In genomic region chr10:80777123-80777522, GRCm38 (mm10) we compare ENCODE assay signal across 23 mouse cellular contexts. TPM values are rescaled to one million over a fixed set of nuclear protein-coding genes. Genes with fewer than 3 reads are reported as not detected.
DNase-seq lines count a peak whose midpoint lies in the region; ATAC-seq and TF ChIP-seq lines count a peak whose summit lies in the region.
"Had no signal": no experiment of that assay in that cellular context is flagged by ENCODE, and none has a peak within 500 bp of the region (broad histone marks: within the 10 kb centered on the region; RNA-seq: fewer than 3 reads in every experiment).

No protein-coding gene starts in this region.

- peaks cover 61% of the 10 kb centered on the region for H3K4me1 ChIP-seq in cerebellum, adult 2 months (ENCODE audit: control insufficient read depth, insufficient read depth, low read length)
- peaks cover 7% of the 10 kb centered on the region; the same call in 1 of the 2 replicates for H3K4me1 ChIP-seq in forebrain, embryonic 13.5 days
- H3K4me1 ChIP-seq: forebrain, embryonic 10.5 days had no signal

- TF ChIP-seq POLR2A in cerebellum, adult 2 months (IDR thresholded peaks at IDR 0.05; ENCODE audit: borderline replicate concordance, insufficient read depth, low read length): no peak

- no peak overlapping the region for H3K4me3 ChIP-seq in cerebellum, adult 2 months (replicated peaks; ENCODE audit: insufficient read depth, low read depth, low read length)
- H3K4me3 ChIP-seq in forebrain, embryonic 13.5 days: no peak overlapping the region
- H3K4me3 ChIP-seq: embryonic facial prominence, embryonic 15.5 days; erythroblast, embryonic 14.5 days; forebrain, embryonic 10.5 days; forebrain, embryonic 15.5 days; heart, embryonic 12.5 days; hindbrain, embryonic 10.5 days had no signal

- no peak for TF ChIP-seq CTCF in cerebellum, adult 2 months (IDR thresholded peaks at IDR 0.05; ENCODE audit: borderline replicate concordance, insufficient read depth, low read depth, low read length)

- H3K4me2 ChIP-seq in forebrain, embryonic 13.5 days: no peak overlapping the region
- H3K4me2 ChIP-seq: embryonic facial prominence, embryonic 15.5 days; forebrain, embryonic 15.5 days; heart, embryonic 12.5 days; hindbrain, embryonic 14.5 days had no signal

- 48% methylated on average over 5 of the region's 5 CpGs for WGBS in cerebellum, adult 2 months
- 92% methylated on average over 5 of the region's 5 CpGs for WGBS in forebrain, embryonic 13.5 days

- peaks cover 100% of the 10 kb centered on the region for H3K36me3 ChIP-seq in forebrain, embryonic 13.5 days (ENCODE audit: poor library complexity, severe bottlenecking)

- no peaks in the 10 kb centered on the region for H3K9me3 ChIP-seq in forebrain, embryonic 13.5 days (replicated peaks)
- H3K9me3 ChIP-seq: embryonic facial prominence, embryonic 15.5 days; forebrain, embryonic 10.5 days; forebrain, embryonic 15.5 days; heart, embryonic 12.5 days; hindbrain, embryonic 10.5 days had no signal

- no peak for ATAC-seq in forebrain, embryonic 13.5 days
- ATAC-seq: activated CD4-positive, CD25-positive, alpha-beta regulatory T cell, adult 4 months; forebrain, embryonic 15.5 days; intestine, embryonic 16.5 days had no signal

- no peaks in the 10 kb centered on the region for H3K27me3 ChIP-seq in cerebellum, adult 2 months (ENCODE audit: control insufficient read depth, insufficient read depth, low read length)
- no peaks in the 10 kb centered on the region for H3K27me3 ChIP-seq in forebrain, embryonic 13.5 days
- H3K27me3 ChIP-seq: embryonic facial prominence, embryonic 15.5 days; forebrain, embryonic 15.5 days; heart, embryonic 12.5 days; Patski had no signal

- H3K27ac ChIP-seq in cerebellum, adult 2 months (ENCODE audit: insufficient read depth, low read length): peak overlapping the region; percentile 86
- H3K27ac ChIP-seq in forebrain, embryonic 13.5 days: no peak overlapping the region
- H3K27ac ChIP-seq: embryonic facial prominence, embryonic 15.5 days; forebrain, embryonic 10.5 days; forebrain, embryonic 15.5 days; hindbrain, embryonic 10.5 days; hindbrain, embryonic 14.5 days had no signal

- peak; percentile 76 for DNase-seq in cerebellum, adult 11-12 months
- no peak for DNase-seq in cerebellum, postnatal 4 days (ENCODE audit: low spot score in 2 of 2)
- peak; percentile 64 to 75 for DNase-seq in cerebellum, adult 2 months
- peak; percentile 64 to 68 for DNase-seq in cerebellum, postnatal 10 days
- DNase-seq in spleen, postnatal 4 days (ENCODE audit: low spot score in 2 of 2): no peak
- DNase-seq in thymus, postnatal 36 days: no peak
- DNase-seq: adrenal gland, adult 2 months; adrenal gland, postnatal 25 days; embryo, embryonic 11 days; gastrocnemius, postnatal 14 days; kidney, adult 2 months had no signal

- H3K9ac ChIP-seq in forebrain, embryonic 13.5 days: no peak overlapping the region
- H3K9ac ChIP-seq: embryonic facial prominence, embryonic 15.5 days; forebrain, embryonic 15.5 days; hindbrain, embryonic 14.5 days had no signal

RNA-seq across cellular contexts. Expression of gene Sf3a2, which starts 20.9 kb away (rescaled TPM):
- 52.0 and 66.4 TPM in 2 replicates for polyA plus RNA-seq in cerebellum, adult 2 months (2012; rRNA removed)
- 63.5 and 67.3 TPM in 2 replicates for polyA plus RNA-seq in forebrain, embryonic 13.5 days (2015; fragmentation: Nextera tagmentation; extraction: Ambion mirVana)

RNA-seq across cellular contexts. Expression of gene Plekhj1, which starts 21.3 kb away (rescaled TPM):
- polyA plus RNA-seq in cerebellum, adult 2 months (2012; rRNA removed): 106 and 122 TPM in 2 replicates
- 141 and 151 TPM in 2 replicates for polyA plus RNA-seq in forebrain, embryonic 13.5 days (2015; fragmentation: Nextera tagmentation; extraction: Ambion mirVana)

RNA-seq across cellular contexts. Expression of gene Dot1l, which starts 22.1 kb away (rescaled TPM):
- polyA plus RNA-seq in cerebellum, adult 2 months (2012; rRNA removed): 101 and 115 TPM in 2 replicates
- 19.9 and 21.1 TPM in 2 replicates for polyA plus RNA-seq in forebrain, embryonic 13.5 days (2015; fragmentation: Nextera tagmentation; extraction: Ambion mirVana)

RNA-seq across cellular contexts. Expression of gene Amh, which starts 27.9 kb away (rescaled TPM):
- 3.0 and 4.3 TPM in 2 replicates for polyA plus RNA-seq in cerebellum, adult 2 months (2012; rRNA removed)
- 0.13 TPM in 1 of 2 replicates, not detected in the other for polyA plus RNA-seq in forebrain, embryonic 13.5 days (2015; fragmentation: Nextera tagmentation; extraction: Ambion mirVana)
- polyA plus RNA-seq: activated CD4-positive, CD25-positive, alpha-beta regulatory T cell, adult 4 months; embryonic facial prominence, embryonic 11.5 days; hindbrain, embryonic 14.5 days had no signal

RNA-seq across cellular contexts. Expression of gene Ap3d1, which starts 35.1 kb away (rescaled TPM):
- 175 and 189 TPM in 2 replicates for polyA plus RNA-seq in cerebellum, adult 2 months (2012; rRNA removed)
- polyA plus RNA-seq in forebrain, embryonic 13.5 days (2015; fragmentation: Nextera tagmentation; extraction: Ambion mirVana): 80.2 and 82.9 TPM in 2 replicates

Comparison
In these comparisons a context has a peak if more than half of its experiments do, and no peak if none do; other contexts are left out.
1. DNase-seq: peak in cerebellum, adult 11-12 months (single experiment), cerebellum, adult 2 months (2 of 2) and cerebellum, postnatal 10 days (2 of 2); none in cerebellum, postnatal 4 days (0 of 2), spleen, postnatal 4 days (0 of 2) and thymus, postnatal 36 days (0 of 2).